Mouse (Mus musculus) E14TG2a.4 (cell line): ENCODE measurements around the gene Timp4.

Source experiments
- H3K27me3 ChIP-seq: 2 replicates; pipeline ENCODE4 v1.6.1; 2014; ENCODE audit warnings: low read length, control low read depth; ENCODE audit not compliant: insufficient read depth
- H3K36me3 ChIP-seq: 2 replicates; pipeline ENCODE4 v1.6.1; 2014; ENCODE audit warnings: low read length, control low read depth; ENCODE audit not compliant: insufficient read depth
- H3K4me1 ChIP-seq: replicated peaks from 2 replicates; pipeline ENCODE4 v1.6.1; 2014; ENCODE audit warnings: low read depth, low read length, control low read depth
- H3K4me3 ChIP-seq: replicated peaks from 2 replicates; pipeline ENCODE4 v1.5.1; 2014; ENCODE audit warnings: mild to moderate bottlenecking, low read length
- H3K9me3 ChIP-seq: 2 replicates; pipeline ENCODE4 v1.6.1; 2014; ENCODE audit warnings: low read length, control low read depth
- CTCF ChIP-seq: conservative IDR thresholded peaks from 2 replicates; pipeline ENCODE4 v1.5.1; 2014; ENCODE audit warnings: low read length
- NANOG ChIP-seq: IDR thresholded peaks from 2 replicates; pipeline ENCODE4 v1.6.1; 2014; ENCODE audit warnings: borderline replicate concordance, low read length, mixed read lengths
- POU5F1 ChIP-seq: IDR thresholded peaks from 2 replicates; pipeline ENCODE4 v1.6.1; 2014; ENCODE audit warnings: low read length, borderline replicate concordance

The Timp4 gene

DNA sequence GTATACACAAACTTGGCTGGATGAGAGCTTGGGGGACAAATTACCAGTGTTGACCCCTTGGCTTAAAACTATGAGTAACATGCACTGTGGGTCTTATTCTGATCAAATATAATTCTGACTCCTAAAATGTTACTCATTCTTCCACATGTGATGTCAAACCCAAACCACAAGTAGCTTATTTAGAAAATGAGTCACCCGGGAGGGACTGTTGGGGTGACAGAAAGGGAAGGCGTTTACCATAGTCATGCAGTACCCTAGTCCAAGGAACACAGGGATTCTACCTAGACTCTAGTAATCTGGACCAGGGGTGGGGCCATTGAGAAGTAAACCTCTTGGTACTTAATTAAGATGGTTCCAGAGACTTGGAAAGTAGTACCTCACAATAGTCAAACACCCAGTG, 32.1 kb upstream of the Timp4 start:
- H3K36me3 ChIP-seq: no peaks in the 10 kb centered on the region
- TF ChIP-seq CTCF (no peak), NANOG (no peak), POU5F1 (no peak)
- no peak overlapping the region for H3K4me3 ChIP-seq
- H3K9me3 ChIP-seq: no peaks in the 10 kb centered on the region
- H3K27me3 ChIP-seq: peaks cover 14% of the 10 kb centered on the region; the same call in 1 of the 2 replicates
- H3K4me1 ChIP-seq: no peaks in the 10 kb centered on the region

- Histone ChIP-seq H3K4me1 (no peaks in the 10 kb centered on the region), H3K4me3 (no peak overlapping the region), H3K27me3 (peaks cover 20% of the 10 kb centered on the region; the same call in 1 of the 2 replicates), H3K36me3 (no peaks in the 10 kb centered on the region), H3K9me3 (no peaks in the 10 kb centered on the region)
- no peak for TF ChIP-seq NANOG
- no peak for TF ChIP-seq POU5F1
- TF ChIP-seq CTCF: no peak
Measured at GRCm38 (mm10) chr6:115279639-115280038, 27.6 kb upstream of the Timp4 start.

GRCm38 (mm10) chr6:115278086-115278485, 26.1 kb upstream of the Timp4 start:
- no peak for TF ChIP-seq NANOG
- no peak for TF ChIP-seq POU5F1
- H3K4me3 ChIP-seq: no peak overlapping the region
- no peaks in the 10 kb centered on the region for H3K36me3 ChIP-seq
- H3K9me3 ChIP-seq: no peaks in the 10 kb centered on the region
- no peaks in the 10 kb centered on the region for H3K4me1 ChIP-seq
- H3K27me3 ChIP-seq: peaks cover 20% of the 10 kb centered on the region; the same call in 1 of the 2 replicates

GRCm38 (mm10) chr6:115275116-115275815, 23.3 kb upstream of the Timp4 start:
- no peaks in the 10 kb centered on the region for H3K4me1 ChIP-seq
- no peaks in the 10 kb centered on the region for H3K36me3 ChIP-seq
- H3K27me3 ChIP-seq: peaks cover 8% of the 10 kb centered on the region
- TF ChIP-seq NANOG: no peak
- TF ChIP-seq CTCF: no peak
- no peak for TF ChIP-seq POU5F1
- no peak overlapping the region for H3K4me3 ChIP-seq
- no peaks in the 10 kb centered on the region for H3K9me3 ChIP-seq

DNA sequence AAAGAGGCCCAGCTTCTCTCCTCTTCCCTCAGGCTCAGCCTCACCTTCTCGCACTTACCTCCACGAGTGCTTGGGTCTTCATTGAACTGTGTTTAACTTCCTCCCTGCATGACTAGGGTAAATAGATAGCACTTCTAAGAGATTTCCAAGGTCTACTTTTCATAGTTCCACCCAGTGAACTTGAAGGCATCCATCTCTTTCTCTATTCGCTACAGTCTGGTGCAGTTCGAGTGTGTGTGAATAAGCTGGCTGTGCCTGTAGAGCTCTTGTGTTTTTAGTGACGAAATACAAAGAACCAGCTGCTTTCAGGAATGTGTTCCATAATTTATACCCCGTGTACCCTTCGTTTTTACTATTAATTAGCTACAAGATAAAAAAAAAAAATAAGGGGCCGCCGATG, 22.7 kb upstream of the Timp4 start:
- Histone ChIP-seq H3K27me3 (peaks cover 13% of the 10 kb centered on the region), H3K36me3 (no peaks in the 10 kb centered on the region), H3K4me1 (no peaks in the 10 kb centered on the region), H3K9me3 (no peaks in the 10 kb centered on the region), H3K4me3 (no peak overlapping the region)
- TF ChIP-seq NANOG (no peak), CTCF (no peak), POU5F1 (no peak)

DNA sequence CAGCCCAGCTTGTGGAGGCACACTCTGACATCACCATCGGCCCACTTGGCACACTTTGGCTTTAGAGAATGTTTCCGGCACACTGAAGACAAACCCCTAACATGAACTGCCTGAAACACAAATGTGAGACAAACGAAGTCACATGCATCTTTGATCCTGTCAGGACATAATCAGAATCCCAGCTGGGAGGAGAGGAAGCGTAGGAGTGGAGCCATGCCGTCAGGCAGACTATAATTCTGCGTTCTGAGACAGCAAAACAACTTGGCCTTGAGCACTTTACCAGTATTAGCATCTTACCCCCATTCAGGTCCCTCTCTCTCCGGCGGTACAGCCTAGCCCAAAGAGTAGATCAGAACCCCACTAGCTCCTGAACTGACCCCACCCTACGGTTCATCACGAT, 21.3 kb upstream of the Timp4 start:
- TF ChIP-seq CTCF: no peak
- TF ChIP-seq NANOG: no peak
- TF ChIP-seq POU5F1: no peak
- no peak overlapping the region for H3K4me3 ChIP-seq
- H3K36me3 ChIP-seq: no peaks in the 10 kb centered on the region
- no peaks in the 10 kb centered on the region for H3K4me1 ChIP-seq
- peaks cover 15% of the 10 kb centered on the region for H3K27me3 ChIP-seq
- no peaks in the 10 kb centered on the region for H3K9me3 ChIP-seq

GRCm38 (mm10) chr6:115271866-115272271, 19.9 kb upstream of the Timp4 start:
- Histone ChIP-seq H3K9me3 (no peaks in the 10 kb centered on the region), H3K4me3 (no peak overlapping the region), H3K4me1 (no peaks in the 10 kb centered on the region), H3K36me3 (no peaks in the 10 kb centered on the region), H3K27me3 (peaks cover 8% of the 10 kb centered on the region)
- TF ChIP-seq CTCF (no peak), POU5F1 (no peak), NANOG (no peak)

DNA sequence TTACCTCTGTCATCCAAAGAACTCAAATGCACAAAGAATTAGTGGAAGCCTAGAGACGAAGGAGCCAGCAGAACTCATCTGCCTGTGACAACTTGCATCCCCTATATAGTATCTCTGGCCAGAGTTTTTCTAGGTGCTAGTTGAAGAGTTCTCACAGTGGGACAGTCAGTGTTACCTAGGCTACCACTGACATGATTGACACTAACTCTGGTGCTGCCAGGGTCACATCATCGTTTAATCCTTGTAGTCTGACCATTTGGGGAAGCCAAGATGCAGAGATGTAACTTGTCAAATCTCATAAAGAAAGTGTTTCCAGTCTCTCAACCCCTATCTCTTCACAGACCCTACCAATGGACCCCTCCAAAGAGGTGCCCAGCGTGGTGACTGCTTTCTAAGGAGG, 19.3 kb upstream of the Timp4 start:
- Histone ChIP-seq H3K4me1 (no peaks in the 10 kb centered on the region), H3K27me3 (peaks cover 8% of the 10 kb centered on the region), H3K9me3 (no peaks in the 10 kb centered on the region), H3K36me3 (no peaks in the 10 kb centered on the region), H3K4me3 (no peak overlapping the region)
- TF ChIP-seq POU5F1 (no peak), NANOG (no peak), CTCF (no peak)

DNA sequence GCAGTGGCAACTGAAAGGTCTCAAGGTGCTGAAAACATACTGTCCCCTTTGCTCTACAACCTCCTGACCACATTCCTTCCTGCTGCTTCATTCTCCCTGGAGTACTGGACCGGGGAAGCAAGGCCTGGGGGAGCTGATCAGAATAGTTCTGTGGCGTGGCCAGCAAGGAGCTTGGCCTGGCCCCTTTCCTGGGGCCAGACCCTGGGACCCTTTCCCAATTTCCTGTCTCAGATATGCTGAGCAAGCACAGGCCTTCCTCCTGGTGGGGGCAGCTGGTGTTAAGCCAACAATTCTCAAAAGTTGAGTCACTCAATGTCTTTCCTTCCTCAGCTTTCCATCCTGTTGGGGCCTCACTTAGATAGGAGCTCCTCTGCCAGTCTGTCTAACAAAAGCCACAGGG, 18.1 kb upstream of the Timp4 start:
- TF ChIP-seq CTCF (no peak), NANOG (no peak), POU5F1 (no peak)
- H3K36me3 ChIP-seq: no peaks in the 10 kb centered on the region
- no peaks in the 10 kb centered on the region for H3K9me3 ChIP-seq
- no peaks in the 10 kb centered on the region for H3K4me1 ChIP-seq
- peaks cover 8% of the 10 kb centered on the region for H3K27me3 ChIP-seq
- no peak overlapping the region for H3K4me3 ChIP-seq
